Mouse (Mus musculus): Measurements from ENCODE around the gene Nox4.
A peak's percentile ranks its signal among the peaks of the same experiment; 100 is the strongest.
"Not testable (repeated sequence)": the region's sequence is repeated elsewhere in the genome, so short reads cannot be mapped to it uniquely, and the experiment has no call there.

Nox4 gene

DNA sequence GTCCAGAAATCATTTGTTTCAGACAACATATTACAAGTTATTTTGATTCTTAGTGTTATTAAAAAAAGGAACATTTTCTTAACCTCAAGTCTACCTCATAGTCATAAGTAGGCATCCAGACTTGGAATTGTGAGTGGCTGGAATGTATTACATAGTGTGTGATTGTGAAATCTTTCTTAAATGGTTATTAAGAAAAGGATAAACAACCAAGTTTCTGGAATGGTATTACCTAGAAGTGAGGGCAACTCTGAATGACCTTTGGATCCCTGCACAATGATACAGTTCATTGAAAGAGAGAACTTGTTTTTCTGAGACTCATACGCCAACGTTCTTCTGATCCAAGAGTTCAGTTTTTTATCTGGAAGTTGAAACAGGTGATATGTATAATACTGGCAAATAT lies 125.4 kb downstream of the Nox4 start:
- no peak for DNase-seq (ENCODE audit: low spot score)

DNA sequence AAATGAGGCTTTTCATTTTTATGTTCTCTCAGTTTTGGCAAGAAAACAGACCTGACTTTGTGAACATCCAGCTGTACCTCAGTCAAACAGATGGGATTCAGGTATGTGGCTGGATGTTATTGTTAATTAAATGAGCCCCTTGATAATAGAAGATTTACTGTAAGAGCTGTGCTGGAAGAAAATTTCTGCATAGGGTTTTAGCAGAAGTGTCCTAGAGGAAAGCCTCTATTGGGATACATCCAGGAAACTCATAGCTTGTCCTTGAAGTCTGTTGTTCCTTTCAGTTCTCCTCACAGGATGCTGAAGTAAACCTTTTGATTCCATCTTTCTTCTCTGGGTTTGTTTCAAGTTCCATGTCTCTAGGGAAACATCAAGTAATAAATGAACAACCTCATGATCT lies 128.4 kb downstream of the Nox4 start:
- DNase-seq (ENCODE audit: low spot score) = no peak

DNA sequence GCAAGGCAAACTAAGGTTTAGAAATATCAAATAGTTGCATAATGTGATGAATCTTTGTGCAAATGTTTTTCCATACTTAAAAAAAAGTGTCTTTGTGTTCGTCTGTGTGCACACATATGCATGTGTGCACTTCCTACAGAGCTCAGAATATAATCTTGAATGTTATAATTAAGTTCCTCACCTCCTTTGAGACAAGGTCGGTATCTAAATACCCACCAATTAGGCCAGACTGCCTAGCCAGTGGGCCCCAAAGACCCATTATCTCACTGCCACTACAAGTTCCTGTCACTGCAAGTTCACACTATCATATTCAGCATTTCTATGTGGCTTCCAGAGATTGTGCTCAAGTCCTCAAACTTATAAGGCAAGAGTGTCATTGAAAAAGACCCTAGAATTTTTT lies 129.0 kb downstream of the Nox4 start:
- peak; percentile 4 for DNase-seq (ENCODE audit: low spot score)

DNA sequence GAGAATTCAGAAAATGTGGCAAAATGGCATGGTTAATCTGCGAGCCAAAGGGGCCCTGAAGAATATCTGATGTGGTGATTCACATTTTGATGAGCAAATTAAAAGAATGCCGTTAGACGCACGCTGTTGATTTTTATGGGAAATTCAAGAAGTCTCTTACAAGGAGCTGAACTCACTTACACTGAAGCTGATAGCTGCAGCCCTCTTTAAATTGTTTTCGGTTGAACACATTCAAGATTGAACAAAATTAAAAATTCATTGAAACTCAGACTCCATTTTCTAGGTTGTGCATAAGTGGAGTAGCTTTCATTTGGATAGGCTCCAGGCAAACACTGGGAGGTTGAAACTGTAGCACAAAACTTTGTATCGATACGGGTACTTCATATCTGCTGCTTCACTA lies 151.1 kb downstream of the Nox4 start:
- no peak for DNase-seq (ENCODE audit: low spot score)

GRCm38 (mm10) chr7:87411373-87411772 lies 165.5 kb downstream of the Nox4 start:
- DNase-seq (ENCODE audit: low spot score) = not testable (repeated sequence)

DNA sequence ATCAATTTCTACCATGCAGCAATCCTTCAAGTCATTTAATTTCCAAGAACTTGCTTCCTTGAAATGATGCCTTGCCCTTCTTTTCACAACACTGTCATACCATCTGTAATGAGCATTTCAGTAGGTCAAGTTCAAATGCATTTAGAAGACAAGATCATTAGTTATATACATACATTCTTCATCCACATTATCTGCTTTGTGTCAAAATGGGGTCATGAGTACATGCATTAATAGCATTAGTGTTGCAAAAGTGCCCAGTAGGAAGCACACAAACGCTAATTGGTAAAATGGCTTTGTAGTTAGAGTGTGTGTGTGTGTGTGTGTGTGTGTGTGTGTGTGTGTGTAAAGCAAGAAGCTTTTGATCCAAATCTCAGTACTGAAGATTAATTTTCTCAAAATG lies 167.4 kb downstream of the Nox4 start:
- DNase-seq (ENCODE audit: low spot score) = no peak
